Mouse (Mus musculus) lung, postnatal 14 days (tissue): ENCODE data around the gene Rbm47.

ENCODE experiments used
- DNase-seq: peaks from one replicate; pipeline ENCODE4 v3.0.0; 2021

Gene Rbm47

DNA sequence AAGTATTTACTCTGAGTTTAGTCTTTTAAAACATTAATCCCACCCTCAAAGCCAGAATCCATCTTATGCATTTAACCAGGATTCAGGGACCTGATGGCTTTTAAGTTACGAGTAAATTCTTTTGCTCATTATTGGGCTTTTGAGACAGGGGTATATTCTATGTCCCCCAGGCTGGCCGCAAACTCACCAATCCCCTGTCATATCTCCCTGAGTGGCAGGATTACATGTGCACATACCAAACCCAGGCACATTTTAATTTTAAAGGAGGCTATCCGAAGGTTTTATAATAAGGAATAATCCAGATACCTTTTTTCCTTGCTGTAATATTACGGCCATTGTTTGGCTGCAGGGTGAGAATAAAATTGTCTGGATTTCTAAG is 111.3 kb downstream of the Rbm47 start:
- no peak for DNase-seq

DNA sequence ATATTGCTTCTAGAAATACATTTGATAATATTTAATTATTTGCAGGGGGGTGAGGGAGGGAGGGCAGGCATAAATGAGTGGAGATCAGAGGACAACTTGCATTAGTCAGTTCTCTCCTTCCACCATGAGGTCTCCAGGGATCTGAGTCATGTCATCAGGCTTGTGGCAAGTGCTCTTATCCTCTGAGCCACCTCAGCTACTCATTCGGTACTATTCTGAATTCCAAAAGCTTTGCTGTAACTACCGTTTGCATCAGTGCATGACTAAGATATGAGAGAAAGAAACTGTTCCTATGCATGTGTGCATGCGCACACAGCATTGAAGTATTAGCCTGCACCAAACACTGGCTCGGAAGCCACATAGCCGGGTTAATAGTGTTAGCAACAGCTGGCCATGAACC is 114.1 kb downstream of the Rbm47 start:
- no peak for DNase-seq

DNA sequence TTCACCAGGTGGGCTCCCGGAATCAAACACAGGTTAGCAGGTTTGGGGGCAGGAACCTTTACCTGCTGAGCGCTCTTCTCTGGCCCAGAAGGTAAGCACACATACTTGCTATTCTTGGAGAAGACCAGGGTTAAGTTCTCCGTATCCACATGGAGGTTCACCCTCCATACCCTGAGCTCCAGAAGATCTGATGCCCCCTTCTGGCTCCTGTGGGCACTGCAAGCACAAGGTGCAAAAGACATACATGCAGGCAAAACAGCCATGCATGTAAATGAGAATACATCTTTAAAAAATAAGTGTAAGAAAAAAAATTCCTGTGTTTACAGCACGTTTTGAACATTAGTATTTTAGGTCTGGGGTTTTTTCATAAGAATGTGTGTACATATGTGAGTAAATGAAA is 116.2 kb downstream of the Rbm47 start:
- DNase-seq, result no peak

DNA sequence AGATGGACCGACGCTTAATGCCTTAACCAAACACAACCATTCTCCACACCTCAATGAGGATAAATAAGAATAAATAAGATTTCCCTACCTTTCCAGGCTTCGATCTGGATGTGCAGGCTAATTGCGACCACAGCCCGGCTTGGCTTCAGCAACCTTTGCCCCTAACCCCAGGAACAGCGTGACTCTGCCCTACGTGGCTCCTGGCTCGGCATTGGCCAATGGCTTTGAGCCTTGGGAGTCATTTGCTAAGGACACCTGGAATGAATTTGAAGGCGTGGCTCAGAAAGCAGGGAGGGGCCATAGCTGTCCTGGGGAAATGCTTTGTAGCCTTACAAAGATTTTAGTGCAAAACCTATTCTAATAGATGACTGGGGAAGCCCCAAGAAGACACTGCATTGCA is 118.5 kb downstream of the Rbm47 start:
- DNase-seq, result no peak

DNA sequence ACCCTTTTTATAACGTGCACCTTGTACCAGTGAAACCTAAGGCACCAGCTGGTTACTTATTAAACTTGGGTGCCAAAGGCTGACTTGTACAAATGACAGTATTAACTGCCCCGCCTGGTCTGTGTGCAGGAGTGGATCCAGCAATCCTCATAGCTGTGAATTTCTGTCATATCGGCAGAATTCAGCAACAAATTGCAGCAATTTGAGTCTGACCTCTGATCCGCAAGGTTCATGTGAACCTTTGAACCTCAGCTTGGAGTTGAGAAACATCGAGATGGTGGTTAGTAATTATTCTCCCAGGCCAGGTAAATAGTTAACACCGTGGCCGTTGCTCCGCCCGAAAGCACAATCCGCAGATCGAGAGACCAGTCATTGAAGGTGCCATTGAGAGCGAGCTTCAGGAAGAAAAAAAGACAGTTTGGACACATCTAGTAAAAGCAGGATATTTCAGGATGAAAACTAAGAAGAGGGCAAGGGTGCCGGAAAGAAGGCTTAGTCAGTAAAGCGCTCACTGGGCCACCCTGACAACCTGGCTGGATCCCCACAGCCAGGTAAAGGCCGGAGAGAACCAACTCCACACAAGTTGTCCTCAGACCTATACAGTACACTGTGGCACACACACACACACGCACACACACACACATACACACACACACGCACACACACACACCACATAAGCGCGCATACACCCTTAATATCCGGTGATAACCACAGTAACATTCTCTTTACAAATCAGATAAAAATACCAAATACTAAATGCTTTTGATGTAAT is 120.0 kb downstream of the Rbm47 start:
- no peak for DNase-seq

DNA sequence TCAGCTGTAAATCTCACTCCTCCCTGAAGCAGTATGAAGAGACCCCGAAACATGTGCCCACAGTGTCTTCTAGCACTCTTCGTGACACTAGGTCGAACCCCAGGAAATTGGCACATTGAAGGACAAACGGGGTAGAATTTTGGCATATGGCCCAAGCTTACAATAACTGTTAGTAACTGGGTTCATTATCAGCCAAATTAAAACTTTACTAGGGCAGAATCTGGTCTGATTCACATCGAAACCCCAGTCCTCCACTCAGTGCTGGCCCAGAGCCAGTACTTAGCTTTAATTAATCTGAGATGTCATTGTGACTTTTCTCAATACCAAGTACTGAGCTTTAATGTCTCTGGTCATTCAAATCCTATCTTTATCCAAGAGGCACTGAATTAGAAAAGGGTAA is 122.1 kb downstream of the Rbm47 start:
- DNase-seq, result no peak

DNA sequence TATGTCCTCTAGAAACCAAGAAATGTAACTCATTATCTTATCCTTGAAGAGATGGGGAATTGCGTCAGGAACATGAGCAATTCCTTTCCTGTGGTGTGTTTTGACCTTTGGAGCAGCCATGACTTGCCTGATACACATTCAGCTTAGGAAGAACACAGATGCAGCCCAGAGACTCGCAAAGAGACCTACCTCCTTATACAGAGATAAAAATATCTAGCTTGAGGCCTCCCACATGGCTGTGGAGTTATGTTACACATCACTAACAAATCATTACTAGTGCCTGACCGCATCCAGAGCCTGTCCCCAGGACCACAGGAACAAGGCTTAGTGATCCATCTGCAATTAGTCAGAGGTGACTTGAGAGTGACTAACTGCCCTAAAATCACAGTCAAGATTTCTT is 126.6 kb downstream of the Rbm47 start:
- no peak for DNase-seq

DNA sequence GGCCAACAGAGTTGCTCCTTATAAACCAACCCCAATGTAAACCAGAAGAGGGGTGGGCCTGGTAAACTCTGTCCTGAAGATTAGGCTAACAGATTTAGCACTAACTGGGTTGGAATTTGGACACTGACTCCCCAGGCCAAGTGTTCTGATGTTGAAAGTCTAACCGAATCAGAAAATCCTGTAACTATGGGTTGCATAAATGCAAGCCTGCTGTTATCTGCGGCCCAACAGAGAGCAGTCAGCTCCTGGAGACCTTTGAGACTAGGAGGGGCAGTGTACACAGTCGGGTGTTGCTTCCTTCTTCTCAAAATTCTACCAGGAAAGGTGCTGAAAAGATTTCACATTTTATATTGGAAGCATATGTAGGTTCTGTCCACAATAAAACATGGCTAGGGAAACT is 129.0 kb downstream of the Rbm47 start:
- no peak for DNase-seq

DNA sequence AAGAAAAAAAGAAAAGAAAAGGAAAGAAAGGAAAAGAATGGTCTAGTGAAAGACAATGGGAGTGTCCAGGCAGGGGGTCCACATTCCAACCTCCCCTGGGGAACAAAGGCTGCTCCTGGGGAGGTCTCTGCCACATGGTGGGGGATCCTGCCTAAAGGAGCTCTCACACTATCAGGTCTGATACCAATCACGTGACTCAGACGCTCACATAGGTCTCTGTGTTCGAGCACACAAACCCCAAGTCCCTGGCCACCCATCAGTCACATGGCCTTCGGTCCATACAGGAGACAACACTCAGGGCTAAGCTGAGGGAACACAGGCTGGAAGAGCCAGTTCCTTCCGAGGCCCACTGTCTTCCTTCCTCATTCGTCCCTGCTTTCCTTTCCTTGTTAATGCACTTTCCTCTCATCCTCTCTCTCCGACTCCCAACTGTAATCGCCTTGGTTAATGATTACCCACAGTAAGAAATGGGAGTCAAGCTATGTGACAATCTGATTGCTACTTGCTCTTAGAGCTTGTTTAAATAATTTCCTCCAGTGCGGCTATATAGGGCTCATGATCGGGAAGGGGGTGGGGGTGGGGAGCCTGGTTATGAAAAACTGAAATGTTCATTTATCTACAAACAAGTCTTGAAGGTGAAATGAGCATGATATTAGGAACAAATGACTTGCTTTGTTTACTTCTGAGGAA is 130.1 kb downstream of the Rbm47 start:
- DNase-seq, result no peak

DNA sequence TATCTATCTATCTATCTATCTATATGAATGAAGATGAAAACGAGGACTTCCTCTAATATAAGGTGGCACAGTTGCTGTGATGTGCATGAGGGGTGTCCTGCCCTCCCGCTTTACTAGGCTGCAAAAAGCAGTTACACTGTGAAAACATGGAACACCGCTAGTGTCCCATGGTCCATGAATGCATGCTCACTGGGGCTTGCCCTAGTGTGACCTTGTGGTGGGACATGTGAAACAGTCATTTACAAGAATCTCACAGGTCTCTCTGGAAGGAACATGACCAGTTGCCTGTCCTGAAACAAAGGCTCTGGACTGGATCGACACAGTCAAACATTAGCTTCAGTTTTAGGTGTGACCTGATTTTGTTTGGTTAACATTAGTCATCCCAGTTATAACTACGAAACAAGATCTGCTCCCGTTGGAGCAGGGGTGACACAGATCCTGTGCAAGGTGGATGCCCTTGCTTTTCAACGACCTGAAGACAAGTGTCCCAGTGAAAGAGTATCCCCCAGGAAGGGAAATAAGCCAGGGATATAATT is 132.1 kb downstream of the Rbm47 start:
- no peak for DNase-seq

DNA sequence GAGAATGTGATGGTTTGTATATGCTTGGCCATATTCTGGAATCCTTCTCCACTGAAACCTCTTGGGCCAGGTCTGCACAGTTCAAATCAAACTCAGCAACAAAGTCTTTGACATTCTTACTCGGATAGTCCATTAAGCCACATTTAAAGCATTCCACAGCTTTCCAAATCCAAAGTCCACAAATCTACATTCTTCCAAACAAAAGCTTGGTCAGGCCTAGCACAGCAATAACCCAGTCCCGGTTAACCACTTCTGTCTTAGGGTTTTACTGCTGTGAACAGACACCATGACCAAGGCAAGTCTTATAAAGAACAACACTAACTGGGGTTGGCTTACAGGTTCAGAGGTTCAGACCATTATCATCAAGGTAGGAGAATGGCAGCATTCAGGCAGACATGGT is 133.1 kb downstream of the Rbm47 start:
- no peak for DNase-seq

DNA sequence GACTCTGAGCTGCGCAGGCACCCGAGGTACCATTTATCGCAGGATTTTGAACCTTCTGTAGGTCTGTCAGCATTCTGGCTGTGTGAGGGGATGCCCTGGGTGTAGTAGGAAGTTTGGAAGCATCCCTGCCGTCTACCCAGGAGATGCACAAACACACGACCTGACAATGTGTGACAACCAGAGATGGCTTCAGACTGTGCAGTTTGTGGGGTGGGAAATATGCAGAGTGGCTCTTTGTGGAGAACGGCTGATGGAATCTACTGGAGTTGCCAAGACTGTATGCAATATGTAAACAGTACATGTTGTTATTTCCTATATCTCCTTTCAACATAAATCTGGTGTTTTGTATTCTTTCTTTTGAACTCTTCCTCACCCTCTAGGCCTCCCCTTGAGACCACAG is 135.9 kb downstream of the Rbm47 start:
- no peak for DNase-seq

DNA sequence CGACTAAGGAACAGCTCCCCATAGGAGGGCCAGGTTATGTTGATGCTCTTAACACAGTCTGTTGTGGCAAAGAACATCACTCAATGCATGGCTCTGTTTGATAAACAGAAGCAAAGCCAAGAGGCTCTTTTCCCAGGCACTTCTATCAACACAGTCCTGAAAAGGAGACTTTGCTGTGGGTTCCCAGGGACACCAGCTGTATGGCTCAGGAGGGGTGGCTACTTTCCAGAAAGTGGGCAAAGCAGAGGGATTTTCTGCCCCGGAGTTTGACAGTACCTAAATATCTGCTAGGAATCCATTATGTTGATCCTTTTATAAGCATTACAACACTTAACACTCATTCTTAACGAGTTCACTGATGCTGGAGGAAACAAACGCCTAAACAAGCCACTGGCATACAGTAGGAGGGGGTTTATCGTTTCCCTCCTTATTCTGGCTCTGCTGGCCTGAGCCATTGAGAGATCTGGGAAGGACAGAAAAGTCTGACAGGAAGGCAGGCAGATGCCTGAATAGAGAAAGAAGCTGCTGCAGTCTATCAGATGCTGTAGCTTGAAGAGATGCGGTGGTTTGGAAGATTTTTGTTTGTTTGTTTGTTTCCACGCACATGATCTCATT is 136.4 kb downstream of the Rbm47 start:
- no peak for DNase-seq

DNA sequence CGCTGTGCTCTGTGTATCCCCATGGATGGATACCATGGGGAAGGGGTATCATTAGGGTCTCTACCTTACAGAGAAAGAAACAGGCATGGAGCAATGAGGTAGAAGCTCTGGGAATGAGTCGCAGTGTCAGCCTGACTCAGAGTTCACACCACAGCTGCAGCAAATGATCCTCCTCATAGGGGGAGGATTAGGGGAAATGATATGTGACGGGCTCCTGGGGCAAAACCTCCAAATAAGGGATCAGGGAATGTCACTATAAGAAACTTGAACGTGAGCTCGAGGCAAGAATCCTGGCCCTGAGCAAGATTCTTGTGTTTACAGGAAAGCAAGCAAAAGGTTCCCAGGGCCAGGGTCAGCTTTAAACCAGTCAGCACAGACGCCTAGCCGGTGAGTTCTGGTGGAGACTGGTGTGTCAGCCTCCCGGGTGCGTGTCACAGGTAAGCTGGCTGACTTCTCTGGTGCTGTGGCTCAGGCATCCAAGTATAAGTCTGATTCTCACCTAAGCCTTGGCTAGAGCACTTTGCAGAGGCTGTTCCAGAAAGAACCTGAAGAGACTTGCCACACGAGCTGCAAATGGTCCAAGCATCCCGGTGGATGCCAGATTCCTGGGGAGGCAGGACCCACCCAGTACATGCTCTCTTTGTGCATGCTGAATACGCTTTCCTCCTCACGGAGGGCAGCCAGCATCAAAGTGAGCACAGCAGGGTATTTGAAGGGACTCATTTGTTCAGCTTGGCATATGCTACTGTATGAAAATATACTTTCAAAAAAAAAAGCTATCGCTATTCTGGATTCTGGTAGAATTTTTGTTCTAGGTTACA is 138.3 kb downstream of the Rbm47 start:
- DNase-seq, result no peak

DNA sequence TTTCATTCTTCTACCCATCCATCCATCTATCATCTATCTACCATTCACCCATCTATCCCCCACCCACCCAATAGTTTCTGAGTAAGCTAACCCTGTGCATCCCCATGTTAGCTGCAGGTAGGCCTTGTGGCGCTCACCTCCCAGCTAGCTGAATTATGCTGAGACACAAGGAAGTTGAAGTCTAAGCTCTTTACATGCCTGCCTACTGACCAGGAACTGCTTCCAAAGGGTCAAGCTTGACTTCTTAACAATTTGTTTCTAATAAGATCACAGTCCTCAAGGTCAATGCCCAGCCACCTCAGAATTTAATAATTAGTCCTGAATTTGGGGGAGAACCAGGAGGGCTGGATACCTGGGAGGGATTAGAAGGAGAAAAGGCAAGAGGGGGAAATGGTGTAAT is 140.1 kb downstream of the Rbm47 start:
- DNase-seq, result no peak

DNA sequence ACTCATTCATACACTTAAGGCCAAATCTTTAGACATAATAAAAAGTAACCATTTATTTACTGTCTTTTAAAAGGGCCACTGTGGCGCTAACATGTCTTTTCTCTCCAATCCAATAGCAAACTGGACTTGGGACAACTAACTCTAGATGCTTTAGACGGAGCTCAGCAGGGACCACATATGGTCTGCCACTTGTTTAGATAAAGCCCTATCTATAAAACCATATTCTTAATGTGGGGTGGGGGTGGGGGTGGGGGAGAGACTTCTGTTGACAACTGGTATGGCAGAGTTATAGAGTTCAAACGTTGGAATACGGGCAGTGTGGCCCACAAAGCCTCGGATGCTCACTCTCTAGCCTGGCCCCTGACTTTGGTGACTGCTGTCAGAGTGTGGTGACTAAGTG is 141.2 kb downstream of the Rbm47 start:
- no peak for DNase-seq

DNA sequence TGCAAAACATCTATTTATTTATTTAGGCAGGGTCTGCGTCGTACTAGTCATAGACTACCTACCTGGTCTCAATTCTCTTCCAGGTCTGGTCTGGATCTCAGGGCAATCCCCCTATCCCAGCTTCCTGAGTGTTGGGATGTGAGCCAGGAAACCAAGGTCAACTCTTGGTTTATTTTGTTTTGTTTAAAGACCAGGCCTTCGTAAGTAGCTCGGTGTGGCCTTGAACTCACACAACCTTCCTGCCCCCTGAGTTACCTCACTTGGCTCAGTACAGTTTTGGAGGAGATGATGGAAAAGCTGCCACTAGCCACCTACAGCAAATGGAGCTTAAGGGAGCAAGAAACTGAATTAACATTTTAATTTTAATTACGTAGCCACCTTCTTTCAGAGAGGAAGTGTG is 144.7 kb downstream of the Rbm47 start:
- no peak for DNase-seq

DNA sequence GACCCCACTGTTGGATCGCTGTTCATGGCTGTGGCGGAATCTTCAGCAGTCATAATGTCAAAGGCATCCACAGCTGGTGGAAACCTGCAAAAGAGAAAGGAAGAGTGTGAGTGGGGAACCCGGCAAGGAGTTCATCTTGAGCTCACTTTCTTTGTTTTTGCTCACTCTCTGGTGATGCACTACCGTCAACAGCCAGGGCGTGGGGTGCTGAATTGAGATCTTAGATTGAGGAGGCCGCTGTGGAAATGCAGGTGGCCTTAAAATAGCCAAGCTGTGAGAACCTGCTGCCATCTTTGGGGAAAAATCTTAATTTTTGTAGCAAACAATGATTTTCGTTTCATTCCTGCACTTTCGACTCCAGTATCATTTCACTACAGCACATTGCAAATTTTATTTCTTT is 145.7 kb downstream of the Rbm47 start:
- no peak for DNase-seq

DNA sequence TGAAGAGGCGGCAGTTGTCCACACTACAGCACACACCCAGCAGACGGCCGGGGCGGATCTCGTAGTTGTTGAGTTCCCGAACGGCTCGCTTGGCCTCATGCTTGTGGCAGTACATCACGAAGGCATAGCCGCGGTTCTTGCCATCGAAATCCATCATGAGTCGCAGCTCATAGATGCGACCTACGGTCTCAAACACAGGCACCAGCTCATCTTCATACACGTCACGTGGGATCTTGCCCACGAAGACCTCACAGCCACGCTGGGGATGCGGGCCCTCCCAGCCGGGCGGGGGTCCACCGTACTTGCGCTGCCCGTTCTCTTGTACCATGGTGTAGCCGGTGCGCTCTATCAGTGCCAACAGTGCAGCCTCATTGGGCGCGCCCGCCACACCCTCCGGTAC is 146.1 kb downstream of the Rbm47 start:
- no peak for DNase-seq

DNA sequence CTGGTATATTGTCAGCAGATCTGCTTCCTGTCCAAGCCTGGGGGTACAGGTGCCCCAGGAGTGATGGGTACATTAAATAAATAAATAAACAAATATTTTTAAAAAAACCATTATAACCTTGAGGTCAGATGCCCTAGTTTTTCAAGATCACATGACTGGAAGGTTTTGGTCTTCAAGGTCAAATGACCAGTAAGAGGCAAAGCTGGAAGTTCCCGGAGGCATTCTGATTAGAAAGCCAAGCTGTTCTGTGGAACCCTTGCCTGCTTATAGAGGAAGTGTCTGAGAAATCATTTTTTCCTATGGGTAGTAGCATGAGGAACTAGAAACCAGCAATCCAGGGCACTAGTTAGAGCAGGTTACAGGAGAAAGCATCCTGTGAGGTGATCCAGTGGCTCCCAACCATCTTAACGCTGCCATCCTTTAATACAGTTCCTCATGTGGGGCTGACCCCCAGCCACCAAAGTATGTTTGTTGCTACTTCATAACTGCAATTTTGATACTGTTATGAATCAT is 157.4 kb downstream of the Rbm47 start:
- no peak for DNase-seq

DNA sequence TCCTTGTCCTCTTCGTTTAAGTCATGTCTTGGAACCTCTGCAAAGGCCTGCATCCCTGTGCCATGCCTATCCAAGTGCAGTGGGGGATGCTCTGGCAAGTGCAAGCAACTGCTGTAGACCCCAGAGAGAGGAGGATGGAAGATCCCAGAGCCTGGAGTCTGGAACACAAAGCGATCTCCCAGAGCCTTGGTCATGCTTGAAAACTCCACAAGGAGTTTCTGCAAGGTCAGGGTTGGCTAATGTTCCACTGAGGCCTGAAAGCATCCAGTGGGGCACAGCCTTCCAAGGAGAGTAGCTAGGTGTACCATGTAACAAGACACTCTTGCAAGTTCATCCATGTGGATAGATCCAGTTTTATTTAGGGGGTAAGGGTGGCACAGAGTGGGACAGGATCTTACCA is 158.5 kb downstream of the Rbm47 start:
- DNase-seq, result no peak

DNA sequence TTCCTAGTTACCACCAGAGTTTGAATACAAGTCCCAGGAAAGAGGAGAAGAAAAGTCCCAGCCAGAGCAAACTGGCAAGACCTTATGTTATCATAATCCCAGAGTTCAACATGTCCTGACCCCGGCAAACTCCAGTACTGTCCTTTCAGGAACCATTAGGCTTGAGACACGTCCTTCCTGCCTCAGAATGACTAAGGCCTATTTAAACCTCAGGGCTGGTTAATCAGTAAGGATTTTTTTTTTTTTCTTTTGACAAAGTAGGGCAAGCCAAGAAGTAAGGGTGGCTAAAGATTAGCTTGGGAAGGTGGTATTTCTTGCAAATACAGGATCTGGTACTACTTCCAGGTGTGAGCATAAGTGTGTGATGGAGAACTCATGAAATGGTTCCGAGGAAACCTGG is 158.9 kb downstream of the Rbm47 start:
- no peak for DNase-seq
